Mouse (Mus musculus) ES-E14 (cell line): ENCODE data around the gene Mcpt4.

Experiments
- CHD2 ChIP-seq: IDR thresholded peaks from 2 replicates; pipeline ENCODE4 v1.6.1; 2014; ENCODE audit warnings: mild to moderate bottlenecking, low read depth, low read length, inconsistent platforms
- HCFC1 ChIP-seq: IDR thresholded peaks from 2 replicates; pipeline ENCODE4 v1.6.1; 2012; ENCODE audit warnings: low read length, inconsistent platforms, borderline replicate concordance; ENCODE audit not compliant: insufficient read depth

DNA sequence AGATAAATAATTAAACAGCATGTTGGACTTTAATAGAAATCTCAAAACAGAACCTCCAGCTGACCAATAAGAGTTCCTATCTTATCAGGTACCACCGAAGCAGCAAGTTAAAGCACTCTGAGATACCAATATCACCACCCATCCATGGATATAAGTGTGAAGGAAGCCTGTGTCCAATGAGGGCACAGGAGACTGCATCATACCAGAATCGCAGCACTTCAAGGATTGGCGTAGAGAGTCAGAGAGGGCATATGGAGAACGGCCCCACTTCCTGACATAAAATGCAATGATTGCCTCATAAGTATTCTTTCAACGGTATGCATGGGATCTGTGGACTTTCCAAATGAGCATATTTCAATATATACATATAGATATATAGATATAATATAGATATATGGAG, 42.9 kb upstream of the Mcpt4 start:
- TF ChIP-seq HCFC1 (no peak), CHD2 (no peak)
